Mouse (Mus musculus) testis, adult 2 months (tissue): ENCODE measurements around the gene Zfp131. TPM values are rescaled to one million over a fixed set of nuclear protein-coding genes. Genes with fewer than 3 reads are reported as not detected.

Source experiments
- H3K27ac ChIP-seq: fragments of 200-500 bp; 2 replicates; pipeline ENCODE4 v1.5.1; 2012; ENCODE audit warnings: low read depth, low read length; ENCODE audit not compliant: control insufficient read depth, insufficient read depth
- H3K27me3 ChIP-seq: fragments of 200-500 bp; 2 replicates; pipeline ENCODE4 v1.6.1; 2012; ENCODE audit warnings: mild to moderate bottlenecking, low read length, moderate library complexity; ENCODE audit not compliant: control insufficient read depth, insufficient read depth
- H3K36me3 ChIP-seq: fragments of 200-500 bp; 2 replicates; pipeline ENCODE4 v1.6.1; 2012; ENCODE audit warnings: mild to moderate bottlenecking, low read length; ENCODE audit not compliant: control insufficient read depth, insufficient read depth
- H3K4me1 ChIP-seq: fragments of 200-500 bp; 2 replicates; pipeline ENCODE4 v1.6.1; 2012; ENCODE audit warnings: low read length; ENCODE audit not compliant: control insufficient read depth, insufficient read depth
- H3K4me3 ChIP-seq: fragments of 200-500 bp; 2 replicates; pipeline ENCODE4 v1.5.1; 2012; ENCODE audit warnings: low read depth, mild to moderate bottlenecking, low read length, moderate library complexity, mixed read lengths; ENCODE audit not compliant: control insufficient read depth
- CTCF ChIP-seq: fragments of 200-500 bp; IDR thresholded peaks from 2 replicates; pipeline ENCODE4 v1.5.1; 2012; ENCODE audit warnings: low read depth, mild to moderate bottlenecking, inconsistent platforms, low read length, moderate library complexity; ENCODE audit not compliant: control insufficient read depth, insufficient read depth, insufficient replicate concordance
- POLR2A ChIP-seq: fragments of 200-500 bp; IDR thresholded peaks from 2 replicates; pipeline ENCODE4 v1.6.1; 2012; ENCODE audit warnings: low read depth, mild to moderate bottlenecking, inconsistent platforms, low read length, moderate library complexity; ENCODE audit not compliant: control insufficient read depth
- polyA plus RNA-seq: library from polyadenylated mRNA; depleted of rRNA; stranded (reverse); fragments of >200 nt; gene quantifications from 2 replicates; pipeline ENCODE4 v1.2.3, GENCODE M21; 2012

The Zfp131 gene
- polyA plus RNA-seq, 1 experiment = 11.4 TPM

DNA sequence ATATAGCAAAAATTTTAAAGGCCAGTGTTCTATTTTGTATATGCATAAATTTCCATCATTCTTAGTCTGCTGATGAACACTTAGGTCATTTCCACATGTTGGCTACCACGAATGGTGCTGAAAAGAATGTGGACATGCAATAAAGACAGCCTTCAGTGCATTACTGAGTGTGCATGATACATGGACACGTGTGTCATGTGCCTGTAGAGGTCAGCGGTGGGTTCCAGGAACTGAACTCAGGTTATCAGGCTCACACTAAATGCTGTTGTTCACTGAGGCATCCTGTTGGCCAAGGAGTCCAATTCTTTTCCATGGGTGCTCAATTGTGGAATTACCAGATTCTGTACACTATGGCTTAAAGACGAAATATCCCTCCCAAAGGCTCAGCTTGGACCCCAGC, 7.1 kb downstream of the Zfp131 start:
- no peak overlapping the region for H3K27ac ChIP-seq
- no peak overlapping the region for H3K4me3 ChIP-seq
- no peak for TF ChIP-seq CTCF
- TF ChIP-seq POLR2A = no peak
- H3K4me1 ChIP-seq = no peaks in the 10 kb centered on the region
- H3K36me3 ChIP-seq = no peaks in the 10 kb centered on the region; the same call in 1 of the 2 replicates
- H3K27me3 ChIP-seq = no peaks in the 10 kb centered on the region

- Histone ChIP-seq H3K4me3 (no peak overlapping the region), H3K27me3 (no peaks in the 10 kb centered on the region), H3K36me3 (peaks cover 1% of the 10 kb centered on the region; the same call in 1 of the 2 replicates), H3K4me1 (no peaks in the 10 kb centered on the region), H3K27ac (no peak overlapping the region)
- TF ChIP-seq CTCF (no peak), POLR2A (no peak)
Observed at GRCm38 (mm10) chr13:119768541-119768940, 22.1 kb downstream of the Zfp131 start.

- H3K4me1 ChIP-seq = no peaks in the 10 kb centered on the region
- H3K36me3 ChIP-seq = peaks cover 1% of the 10 kb centered on the region; the same call in 1 of the 2 replicates
- no peaks in the 10 kb centered on the region for H3K27me3 ChIP-seq
- H3K4me3 ChIP-seq = no peak overlapping the region
- no peak overlapping the region for H3K27ac ChIP-seq
- TF ChIP-seq CTCF (no peak), POLR2A (no peak)
Observed at GRCm38 (mm10) chr13:119766480-119766879, 24.2 kb downstream of the Zfp131 start.

DNA sequence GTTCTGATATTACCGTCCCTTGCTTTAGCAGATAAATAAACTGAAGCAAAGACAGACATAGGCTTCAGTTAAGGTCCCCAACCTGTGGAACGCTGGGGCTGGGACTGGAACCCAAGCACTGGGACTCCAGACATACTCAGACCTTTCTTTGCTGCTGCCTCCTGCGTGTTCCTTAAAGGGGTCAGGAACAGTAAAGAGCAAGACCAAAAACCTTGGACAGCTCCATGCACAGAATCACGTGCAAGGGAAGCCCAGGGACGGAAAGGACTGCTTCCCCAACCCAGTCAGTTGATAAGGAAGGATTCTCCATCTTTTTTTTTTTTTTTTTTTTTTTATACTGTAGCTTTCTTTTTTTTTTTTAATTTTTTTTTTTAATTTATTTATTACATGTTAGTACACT, 33.9 kb downstream of the Zfp131 start:
- no peaks in the 10 kb centered on the region for H3K27me3 ChIP-seq
- H3K36me3 ChIP-seq = no peaks in the 10 kb centered on the region
- no peak overlapping the region for H3K4me3 ChIP-seq
- H3K4me1 ChIP-seq = peaks cover 10% of the 10 kb centered on the region
- TF ChIP-seq CTCF (no peak), POLR2A (no peak)
- no peak overlapping the region for H3K27ac ChIP-seq

- Histone ChIP-seq H3K4me1 (peaks cover 10% of the 10 kb centered on the region), H3K36me3 (no peaks in the 10 kb centered on the region), H3K27me3 (no peaks in the 10 kb centered on the region), H3K27ac (no peak within 1 kb of the TSS), H3K4me3 (peak within 1 kb of the TSS; percentile 78)
- TF ChIP-seq CTCF (no peak), POLR2A (no peak)
Observed at GRCm38 (mm10) chr13:119755681-119756471, 34.8 kb downstream of the Zfp131 start, which contains the start of gene Nim1k. Gene Nim1k, minus strand, starts transcription at chr13:119755882.

GRCm38 (mm10) chr13:119755141-119755547, 35.5 kb downstream of the Zfp131 start:
- Histone ChIP-seq H3K36me3 (no peaks in the 10 kb centered on the region), H3K4me3 (peak overlapping the region; percentile 78), H3K27me3 (no peaks in the 10 kb centered on the region), H3K4me1 (peaks cover 10% of the 10 kb centered on the region), H3K27ac (no peak overlapping the region)
- TF ChIP-seq CTCF = no peak
- no peak for TF ChIP-seq POLR2A

DNA sequence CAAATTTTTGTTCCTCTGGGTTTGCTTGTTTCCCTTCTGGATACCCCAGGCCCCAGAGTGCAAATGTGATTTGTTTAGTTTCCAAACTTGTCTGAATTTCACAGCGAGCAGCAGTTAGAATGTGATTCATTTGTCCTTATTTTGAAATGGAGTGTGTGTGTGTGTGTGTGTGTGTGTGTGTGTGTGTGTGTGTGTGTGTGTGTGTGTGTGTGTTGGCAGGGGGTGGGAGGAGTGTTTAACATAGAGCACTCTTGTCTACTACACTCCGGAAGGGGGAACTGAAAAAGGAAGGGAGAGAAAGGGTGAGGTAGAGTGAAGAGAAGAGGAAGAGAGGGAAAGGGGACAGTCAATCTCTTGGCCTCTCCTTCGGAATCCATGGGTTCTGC, 36.1 kb downstream of the Zfp131 start:
- no peaks in the 10 kb centered on the region for H3K36me3 ChIP-seq
- no peak overlapping the region for H3K27ac ChIP-seq
- no peak for TF ChIP-seq POLR2A
- TF ChIP-seq CTCF = no peak
- no peak overlapping the region for H3K4me3 ChIP-seq
- H3K4me1 ChIP-seq = peaks cover 10% of the 10 kb centered on the region
- no peaks in the 10 kb centered on the region for H3K27me3 ChIP-seq
